Mouse (Mus musculus): ENCODE measurements around the gene Ccdc36.

- TF ChIP-seq GATA1 (IDR thresholded peaks at IDR 0.05; ENCODE audit: low read length) (no peak), TAL1 (IDR thresholded peaks at IDR 0.05; ENCODE audit: low read length) (no peak)
Observed at GRCm38 (mm10) chr9:108411381-108411942, 16.8 kb downstream of the Ccdc36 start.
